Mouse (Mus musculus) natural killer cell, adult 2 months (primary cell): ENCODE data around the gene Higd1a.

Source experiments
- DNase-seq, 2 experiments: peaks; one replicate each; pipeline ENCODE4 v3.0.0; 2022; ENCODE audit warnings: low spot score in 2 of 2

The Higd1a gene

DNA sequence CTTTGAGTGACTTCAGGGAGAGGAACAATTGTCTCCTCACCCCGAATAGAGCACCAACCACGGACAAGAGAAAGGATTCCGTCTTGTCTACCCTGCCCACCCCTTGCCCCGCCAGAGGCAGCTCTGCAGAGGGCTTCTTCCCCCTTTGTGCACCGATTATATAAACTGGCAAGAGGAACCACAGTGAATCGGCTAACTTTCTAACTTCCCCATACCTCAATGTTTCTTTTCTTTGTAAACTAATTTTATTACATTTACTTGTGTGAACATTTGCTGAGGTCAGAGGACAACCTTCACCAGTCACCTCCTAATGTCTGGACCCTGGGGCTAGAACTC lies at the start of gene Higd1a:
Gene Higd1a, minus strand, starts transcription at position 210 of the 336 bp plus-strand sequence.
- DNase-seq, result no peak

DNA sequence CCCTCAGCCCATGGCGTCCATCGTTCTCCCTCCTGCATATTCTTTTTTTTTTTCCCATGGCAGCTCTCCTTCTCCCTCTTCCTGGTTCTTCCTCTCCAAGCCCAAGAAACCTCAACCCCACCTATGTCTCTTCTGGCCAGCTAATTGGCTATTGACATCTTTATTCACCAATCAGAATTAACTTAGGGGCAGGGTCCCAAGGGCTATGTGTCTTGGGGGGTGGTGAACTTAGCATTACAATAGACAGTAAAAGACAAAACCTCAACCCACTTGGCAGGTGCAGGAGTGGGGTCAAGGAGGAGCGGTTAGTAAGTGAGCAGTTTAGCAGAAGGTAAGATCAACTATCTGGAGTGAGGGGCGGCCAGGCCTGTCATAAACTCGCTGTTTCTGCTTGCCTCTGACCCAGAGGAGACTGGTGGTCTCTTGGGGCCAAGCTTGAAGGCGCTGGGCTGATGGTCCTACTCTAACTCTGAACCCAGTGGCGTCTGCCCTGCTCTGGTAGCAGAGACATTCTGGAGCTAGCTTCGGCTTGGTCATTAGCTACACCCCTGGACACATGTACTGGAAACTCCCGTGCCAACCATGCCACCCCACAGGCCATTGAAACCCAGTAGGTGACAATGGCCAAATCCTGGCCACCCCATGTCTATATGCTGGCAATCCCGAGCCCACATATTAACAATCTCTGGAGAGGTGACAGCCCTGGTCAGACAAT lies 49.4 kb upstream of the Higd1a start:
- no peak for DNase-seq

DNA sequence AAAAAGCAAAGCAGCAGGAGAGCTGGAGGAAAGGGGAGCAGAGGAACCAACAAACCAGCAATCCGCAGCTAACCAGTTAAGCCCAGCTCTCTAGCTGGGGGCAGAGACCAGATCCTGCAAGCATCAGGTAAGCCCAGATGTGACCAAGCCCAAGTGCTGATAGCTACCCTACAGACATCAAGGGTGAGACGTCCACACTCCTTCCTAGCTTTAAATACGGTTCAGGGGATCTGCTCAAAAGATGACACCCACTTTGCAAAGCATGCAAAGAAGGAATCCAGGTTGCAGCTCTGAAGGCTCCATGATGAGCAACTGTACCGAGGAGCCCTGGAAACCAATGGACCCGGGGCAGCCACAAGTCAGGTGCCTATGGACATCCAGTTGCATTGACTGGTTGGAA lies 48.3 kb upstream of the Higd1a start:
- no peak for DNase-seq

DNA sequence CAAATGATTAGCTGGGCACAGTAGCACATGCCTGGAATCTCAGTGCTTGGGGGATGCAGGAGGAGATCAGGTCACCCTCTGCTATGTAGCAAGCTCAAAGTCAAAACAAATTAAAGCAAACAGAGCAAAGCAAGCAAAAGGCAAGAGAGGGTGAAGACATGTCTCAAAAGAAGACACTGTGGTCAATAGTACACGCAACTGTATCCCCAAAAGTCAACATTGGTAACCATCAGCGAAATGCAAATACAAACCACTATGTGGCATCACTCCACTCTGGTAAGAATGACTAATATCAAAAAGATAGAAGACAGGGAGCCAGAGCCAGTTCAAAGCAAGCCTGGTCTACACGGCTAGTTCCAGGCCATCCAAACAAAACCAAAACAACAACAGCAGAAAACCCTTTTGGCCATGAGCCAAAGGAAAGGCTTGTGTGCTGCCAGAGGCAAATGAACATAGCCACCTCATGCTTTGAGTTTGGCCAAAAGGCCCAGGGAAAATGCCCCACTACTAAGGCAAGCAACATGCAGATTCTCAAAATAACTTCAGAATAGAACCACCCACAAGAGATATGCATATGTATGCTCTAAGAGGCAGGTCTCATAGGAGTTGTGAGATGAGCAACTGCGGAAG lies 47.5 kb upstream of the Higd1a start:
- no peak for DNase-seq

DNA sequence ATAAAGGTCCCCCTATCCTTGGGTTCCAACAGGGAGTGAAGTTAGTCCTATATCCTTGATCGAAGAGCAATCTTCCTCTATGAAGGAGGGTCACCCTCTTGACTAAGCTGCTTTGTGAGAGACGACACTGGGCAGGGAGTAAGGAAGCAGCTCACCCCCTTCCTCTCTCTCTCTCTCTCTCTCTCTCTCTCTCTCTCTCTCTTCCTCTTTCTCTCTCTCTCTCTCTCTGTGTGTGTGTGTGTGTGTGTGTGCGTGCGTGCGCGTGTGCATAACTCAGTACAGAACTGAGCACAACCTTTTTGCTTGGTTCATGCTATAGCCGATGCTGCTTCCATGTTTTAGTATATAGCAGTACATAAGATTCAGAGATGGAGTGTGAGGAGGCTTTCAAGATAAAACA lies 46.8 kb upstream of the Higd1a start:
- DNase-seq, result no peak

DNA sequence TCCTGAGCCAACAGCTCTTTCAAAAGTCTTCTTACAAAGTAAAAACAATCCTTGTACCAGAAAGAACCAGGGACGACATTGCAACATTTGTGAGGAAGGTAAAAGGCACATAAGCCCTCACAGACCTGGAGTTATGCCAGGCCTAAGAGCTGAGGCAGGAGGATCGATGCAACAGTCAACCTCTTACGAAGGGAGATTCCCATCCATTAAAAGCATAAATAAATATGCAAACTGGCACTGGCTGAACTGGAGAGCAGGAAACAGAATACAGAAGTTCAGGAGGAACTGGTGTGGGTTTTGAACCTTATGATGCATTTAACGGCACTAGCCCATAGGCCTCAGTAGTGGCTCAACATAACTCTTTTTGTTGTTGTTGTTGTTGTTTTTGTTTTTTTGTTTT lies 46.2 kb upstream of the Higd1a start:
- DNase-seq, result no peak

DNA sequence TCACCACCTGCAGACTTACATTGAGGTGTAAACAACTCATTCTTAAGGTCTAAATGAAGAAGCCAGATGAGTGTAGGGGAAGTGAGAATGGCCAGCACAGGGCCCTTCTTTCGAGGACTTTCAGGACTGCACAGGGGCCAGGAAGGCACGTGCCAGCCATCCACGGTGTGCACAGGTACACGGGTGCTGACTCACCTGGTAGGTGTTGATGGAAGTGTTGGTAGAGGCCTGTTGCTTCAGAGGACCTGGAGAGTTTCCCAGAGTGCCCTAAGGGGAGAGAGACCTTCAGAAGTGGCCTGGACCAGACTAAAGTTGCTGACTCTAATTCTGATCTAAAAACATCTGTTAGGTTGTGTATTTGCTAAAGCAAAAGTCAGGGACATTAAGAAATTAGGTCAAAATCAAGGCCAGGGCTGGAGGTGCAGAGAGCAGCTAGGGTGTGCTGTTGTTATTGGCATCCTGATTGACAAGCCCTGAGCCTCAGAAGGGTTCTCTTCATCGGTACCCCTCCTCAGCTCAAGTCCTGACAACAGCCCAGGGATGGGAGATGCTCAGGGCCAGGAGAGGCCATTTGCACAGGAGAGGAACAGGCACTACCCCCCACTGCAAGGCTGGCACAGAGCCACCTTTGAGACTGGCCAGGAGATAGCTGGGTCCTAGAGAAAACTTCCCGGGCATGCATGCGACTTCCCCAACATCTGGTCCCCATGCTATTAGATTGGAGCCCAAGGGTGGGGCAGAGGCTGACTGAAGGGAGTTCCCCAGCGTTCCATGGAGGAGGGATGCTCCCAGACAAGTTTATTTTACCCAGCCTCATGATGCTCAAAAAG lies 45.5 kb upstream of the Higd1a start:
- no peak for DNase-seq

DNA sequence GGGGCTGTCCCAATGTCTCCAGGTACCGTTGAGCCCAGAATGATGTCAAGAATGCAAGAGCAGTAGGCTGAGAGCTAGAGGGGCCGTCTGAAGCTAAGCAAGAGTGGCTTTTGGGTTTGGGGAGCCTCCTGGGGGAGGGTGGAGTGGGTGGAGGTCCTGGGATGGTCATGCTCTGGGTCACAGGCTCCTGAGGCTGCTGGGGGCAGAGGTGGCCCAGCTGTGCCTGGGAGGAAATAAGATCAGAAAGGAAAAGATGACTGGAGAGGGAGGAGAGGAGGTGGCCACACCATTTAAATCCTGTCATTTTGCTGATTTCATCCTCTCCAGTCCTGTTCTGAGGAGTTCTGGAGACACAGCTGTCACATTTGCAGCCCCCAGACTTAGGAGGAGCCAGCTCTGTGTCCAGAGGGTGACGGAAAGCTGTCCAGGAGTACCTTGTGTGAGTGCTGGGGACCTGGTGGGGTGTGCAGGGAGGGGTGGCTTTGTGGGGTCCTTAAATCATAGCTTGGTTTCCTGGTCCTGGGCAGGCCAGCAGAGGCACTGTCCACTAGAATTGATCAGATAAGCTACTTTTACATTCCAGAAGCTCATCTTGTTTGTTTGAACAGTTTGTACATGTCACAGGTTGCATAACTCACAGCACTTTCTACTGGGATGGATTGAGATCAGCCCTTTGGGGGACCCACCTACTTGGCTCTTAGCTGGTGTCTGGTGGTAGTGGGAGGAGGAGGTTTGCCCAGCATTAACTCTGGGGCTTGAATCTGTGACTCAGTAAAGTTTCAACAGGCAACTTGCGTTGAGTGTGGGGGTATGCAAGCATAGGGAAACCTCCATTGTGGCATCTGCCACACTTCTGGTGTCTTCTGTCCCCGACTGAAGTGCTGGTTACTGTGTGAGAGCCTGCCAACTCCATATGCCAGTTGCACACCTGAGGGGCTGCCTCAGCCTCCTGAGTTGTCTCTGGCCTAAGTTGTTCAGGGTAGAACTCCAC lies 43.8 kb upstream of the Higd1a start:
- no peak for DNase-seq

DNA sequence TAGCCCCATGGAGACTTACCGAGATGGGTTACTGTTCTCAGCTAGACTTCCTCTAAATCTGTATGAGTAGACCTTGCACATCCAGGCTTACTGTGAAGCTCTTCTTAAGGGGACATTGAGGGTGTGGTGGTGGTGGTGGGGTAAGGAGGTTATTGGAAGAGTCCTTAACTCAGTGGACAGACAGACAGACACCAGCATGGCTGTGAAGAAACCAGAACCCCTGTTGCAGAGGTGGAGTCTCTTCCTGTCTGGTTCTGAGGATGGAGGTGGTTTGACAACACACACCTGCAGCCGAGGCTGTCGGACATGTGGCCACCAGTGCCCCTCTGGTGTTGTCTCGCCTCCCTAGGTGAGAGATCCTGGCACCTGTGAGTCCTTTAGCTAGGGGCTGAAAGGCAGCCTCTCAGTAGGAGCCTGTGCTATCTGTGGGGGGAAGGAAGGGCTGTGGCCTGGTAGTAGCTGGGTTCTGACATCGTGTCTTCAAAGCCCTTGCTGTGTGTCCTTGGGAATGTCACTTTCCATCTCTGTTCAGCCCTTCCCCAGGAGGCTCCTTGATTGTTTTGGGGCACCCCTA lies 42.2 kb upstream of the Higd1a start:
- DNase-seq, result no peak

DNA sequence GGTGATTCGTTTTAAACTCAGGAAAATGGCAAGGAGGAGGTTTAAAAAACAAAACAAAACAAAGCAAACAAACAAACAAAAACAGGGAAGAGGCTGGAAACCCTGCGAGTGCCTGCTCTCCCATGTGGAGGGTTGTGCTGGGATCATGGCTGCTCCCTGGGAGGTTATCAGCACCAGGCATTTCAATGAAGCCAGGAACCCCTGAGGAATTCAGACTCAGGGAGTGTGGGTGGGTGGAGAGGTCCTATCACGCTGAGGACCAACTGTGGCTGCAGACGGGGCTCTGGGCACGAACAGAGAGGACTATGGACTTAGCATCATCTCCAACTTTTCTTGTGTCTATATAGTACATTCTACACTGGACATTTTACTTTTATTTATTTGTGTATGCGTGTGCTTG lies 41.1 kb upstream of the Higd1a start:
- DNase-seq, result no peak

DNA sequence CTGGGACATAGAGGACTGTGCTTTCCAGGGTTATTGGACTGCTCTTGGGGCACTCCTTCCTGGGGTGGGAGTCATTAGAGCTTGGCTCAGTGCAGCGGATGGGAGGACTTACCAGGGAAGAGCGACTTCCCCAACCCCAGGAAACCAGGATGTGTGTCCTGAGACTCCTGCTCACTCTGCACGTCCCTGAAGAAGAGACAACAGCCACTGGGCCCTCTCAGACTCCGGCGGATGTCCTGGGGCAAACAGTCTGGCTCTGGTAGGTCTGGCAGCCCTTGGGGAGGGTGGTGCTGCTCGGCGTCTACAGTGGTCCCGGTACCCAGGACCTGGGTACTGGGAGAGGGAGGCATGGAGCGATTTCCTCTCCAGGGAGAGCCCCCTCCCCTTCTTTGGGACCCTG lies 40.1 kb upstream of the Higd1a start, which contains the start of gene Ackr2:
Gene Ackr2, plus strand, starts transcription at position 111 of the 400 bp plus-strand sequence.
- no peak for DNase-seq

DNA sequence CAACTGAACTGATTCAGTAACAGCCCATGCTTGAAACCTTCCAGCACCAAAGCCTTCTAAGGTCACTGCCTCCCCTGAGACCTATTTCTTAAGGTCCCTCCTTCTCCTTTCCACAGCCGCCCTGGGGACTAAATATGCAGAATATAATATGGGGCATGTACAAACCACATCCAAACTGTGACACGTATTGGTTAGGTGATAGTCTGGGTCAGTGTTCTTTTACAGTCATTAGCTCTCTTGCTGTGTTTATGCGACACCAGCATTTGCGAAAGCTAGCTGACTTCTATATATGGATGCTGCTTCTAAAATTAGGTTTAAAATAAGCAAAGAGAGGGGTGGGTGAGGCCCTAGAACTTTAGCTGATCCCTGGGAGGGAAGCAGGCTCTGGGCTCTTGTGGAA lies 38.7 kb upstream of the Higd1a start:
- DNase-seq, result no peak

DNA sequence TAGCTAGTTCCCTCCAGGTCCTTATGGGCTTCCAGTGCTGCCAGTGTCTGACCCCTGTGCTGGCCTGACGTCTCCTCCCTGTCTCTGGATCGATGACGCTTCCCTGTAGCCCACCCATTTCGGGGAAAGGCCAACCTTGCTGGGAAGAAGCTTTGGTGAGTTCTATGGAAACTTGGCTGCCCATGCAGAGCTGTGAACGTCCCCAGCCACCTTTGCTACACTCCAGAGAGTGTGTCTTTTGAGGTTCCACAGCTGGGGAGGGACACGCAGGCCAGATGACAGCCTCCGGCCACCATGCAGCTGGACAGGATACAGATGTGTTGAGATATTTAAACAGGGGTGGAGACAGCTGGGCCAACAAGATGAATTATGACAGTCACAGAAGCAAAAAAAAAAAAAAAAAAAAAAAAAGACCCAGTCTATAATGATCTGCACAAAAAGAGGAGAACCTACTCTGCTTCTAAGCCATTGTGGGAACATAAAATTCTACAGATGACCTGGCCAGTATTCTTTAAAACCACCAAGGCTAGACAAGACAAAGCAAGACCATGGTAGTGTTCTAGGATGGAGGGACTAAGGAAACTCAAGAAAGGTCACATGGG lies 37.3 kb upstream of the Higd1a start:
- no peak for DNase-seq

DNA sequence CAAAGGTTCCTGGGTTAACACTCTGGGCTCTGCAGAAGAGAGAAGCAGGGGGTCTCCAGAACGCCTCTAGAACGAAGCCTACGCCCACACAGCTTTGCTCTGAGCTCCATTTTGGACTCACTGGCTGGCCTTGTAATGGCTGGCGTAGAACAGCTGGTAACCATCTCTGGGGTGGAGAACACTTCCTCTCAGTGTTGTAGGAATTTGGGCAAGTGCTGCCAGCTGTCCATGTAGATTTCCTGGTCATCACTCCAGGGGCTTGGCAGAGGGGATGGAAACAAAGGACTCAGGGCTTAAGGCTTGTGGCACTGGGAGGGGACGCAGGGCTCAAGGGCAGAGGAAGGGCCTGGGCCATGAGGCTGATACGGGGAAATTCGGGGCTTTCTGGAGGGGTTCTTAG lies 36.3 kb upstream of the Higd1a start:
- no peak for DNase-seq

DNA sequence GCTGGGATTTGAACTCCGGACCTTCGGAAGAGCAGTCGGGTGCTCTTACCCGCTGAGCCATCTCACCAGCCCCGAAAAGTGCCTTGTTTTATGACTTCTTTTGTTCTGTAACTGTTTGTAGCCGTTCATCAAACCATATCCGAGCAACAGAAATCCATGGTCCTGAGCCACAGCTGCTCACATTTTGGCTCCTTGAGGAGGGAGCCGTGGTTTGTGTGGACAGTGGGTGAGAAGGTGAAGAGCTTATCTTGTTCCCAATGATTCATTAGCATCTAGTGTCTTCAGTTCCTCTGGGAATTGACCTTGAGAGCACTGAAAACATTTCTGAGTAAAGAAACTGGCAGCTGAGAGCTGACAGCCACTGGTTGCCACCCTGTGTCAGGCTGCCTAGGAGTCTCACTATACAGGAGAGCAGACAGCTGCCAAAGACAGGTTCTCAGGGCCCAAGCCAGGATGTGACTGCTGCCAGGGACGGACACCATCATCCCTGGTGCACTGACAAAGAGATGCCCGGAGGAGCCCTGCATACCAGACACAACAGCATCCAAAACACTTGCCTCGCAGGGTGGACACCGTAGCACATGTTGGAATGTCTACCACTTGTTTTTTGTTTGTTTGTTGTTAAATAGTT lies 34.0 kb upstream of the Higd1a start:
- DNase-seq, result no peak

DNA sequence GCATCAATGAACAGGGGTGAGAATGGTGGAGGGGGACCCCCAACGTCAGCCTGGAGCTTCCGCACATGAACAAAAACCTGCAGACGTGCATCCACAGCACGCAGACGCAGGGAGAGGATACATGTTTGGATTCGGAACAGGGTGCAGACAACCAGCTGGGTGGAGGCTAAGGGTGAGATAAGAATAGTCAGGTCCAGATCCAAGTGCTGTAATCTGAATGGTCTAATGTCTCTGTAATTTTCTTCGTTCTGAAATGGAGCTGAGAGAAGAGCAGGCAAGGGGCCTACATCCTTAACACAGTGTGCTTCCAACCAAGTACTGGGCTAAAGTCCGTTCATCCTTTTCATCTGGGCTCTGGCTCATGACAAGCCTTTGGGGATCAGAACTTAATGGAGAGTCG lies 33.1 kb upstream of the Higd1a start:
- no peak for DNase-seq

DNA sequence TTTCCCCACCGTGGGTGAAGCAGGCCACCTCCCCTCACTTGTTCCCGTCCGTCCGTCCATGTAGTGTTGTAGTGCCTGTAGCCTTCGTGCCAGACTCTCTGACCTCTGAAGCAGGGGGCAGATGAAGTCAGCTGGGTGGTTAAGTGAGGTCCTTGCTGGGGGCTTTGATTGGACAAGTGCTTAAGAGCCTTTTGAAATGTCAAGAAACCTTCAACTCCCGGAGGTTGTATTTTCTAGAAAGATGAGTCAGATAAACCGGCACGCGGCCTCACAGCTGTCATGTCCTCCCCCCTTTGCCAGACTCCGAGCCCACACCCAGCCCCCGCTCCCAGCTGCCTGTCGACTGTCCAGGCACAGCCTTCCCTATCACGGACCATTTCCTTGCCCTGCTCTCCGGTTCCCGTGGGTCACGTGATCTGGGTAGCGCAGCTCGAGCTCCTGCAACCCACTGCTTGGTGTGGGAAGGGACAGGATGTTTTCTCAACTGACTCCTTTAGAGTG lies 32.3 kb upstream of the Higd1a start:
- no peak for DNase-seq

DNA sequence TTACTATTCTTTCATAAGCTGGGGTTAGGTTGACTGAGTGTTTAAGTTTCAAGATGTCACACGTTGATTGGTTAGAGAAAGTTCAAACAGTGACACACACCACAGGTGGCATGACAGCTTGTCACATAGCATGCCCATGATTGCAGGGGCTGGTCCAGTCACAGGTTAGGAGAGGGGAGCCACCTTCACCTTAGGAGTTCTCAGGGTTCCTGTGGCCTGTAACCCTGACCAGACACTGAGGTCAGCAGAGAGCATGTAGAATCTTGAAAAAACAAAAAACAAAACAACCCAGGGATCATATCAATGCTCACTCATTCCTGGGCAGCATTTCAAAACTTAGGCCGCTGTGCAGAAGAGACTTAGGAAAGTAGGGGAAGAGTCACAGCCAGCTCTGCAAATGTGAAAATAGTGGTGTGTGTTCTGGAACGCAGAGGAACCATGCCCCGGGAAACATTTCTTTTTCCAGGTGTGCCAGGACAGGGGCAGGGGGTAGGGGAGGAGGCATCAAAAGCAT lies 31.8 kb upstream of the Higd1a start:
- no peak for DNase-seq

DNA sequence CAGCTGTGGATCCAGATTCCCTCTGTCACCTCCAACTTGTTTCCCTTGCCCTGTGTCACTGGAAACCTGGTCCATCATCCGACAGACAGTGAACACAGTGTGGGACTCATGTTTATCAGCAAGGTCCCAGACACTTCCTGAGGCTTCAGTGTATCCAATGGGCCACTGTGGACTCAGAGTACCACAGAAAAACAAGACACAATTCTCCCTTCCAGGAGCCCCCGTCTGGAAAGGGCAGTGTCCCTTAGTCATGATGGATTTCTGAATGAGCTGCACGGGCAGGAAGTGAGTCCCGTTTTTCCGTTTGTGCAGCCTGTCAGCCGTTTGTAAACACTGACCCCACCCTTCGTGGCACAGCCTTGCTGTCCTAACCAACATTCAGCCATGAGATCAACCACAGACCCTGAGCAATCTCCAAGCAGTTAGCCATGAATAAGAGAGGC lies 23.9 kb upstream of the Higd1a start:
- no peak for DNase-seq

DNA sequence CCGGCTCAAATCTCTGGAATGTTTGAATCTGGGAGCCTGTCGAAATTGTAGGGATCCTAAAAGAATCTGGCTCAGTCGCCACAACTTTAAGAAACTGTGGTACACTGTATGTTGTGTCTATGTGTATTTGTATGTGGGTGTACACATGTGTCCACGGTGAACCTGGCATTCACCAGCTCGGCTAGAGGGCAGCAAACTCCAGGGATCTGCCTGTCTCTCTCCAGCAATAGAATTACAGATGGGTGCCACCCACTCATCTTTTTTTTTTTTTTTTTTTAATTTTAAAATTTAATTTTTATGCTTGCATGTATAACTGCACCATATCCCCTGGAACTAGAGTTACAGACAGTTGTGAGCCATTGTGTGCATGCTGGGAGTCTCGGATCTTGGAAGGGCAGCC lies 23.1 kb upstream of the Higd1a start:
- DNase-seq, result no peak
